Mouse (Mus musculus): ENCODE data around the gene Orm1.

GRCm38 (mm10) chr4:63295641-63296040 is 48.7 kb upstream of the Orm1 start:
- TF ChIP-seq CTCF (IDR thresholded peaks at IDR 0.05) (no peak), POLR2A (IDR thresholded peaks at IDR 0.05; ENCODE audit: insufficient read depth, low read depth, low read length) (no peak)
